Mouse (Mus musculus) layer of hippocampus, adult 2 months (tissue): ENCODE data around the gene Ep400. TPM values are rescaled to one million over a fixed set of nuclear protein-coding genes. Genes with fewer than 3 reads are reported as not detected.
A peak's percentile ranks its signal among the peaks of the same experiment; 100 is the strongest.
"Not testable (repeated sequence)": the region's sequence is repeated elsewhere in the genome, so short reads cannot be mapped to it uniquely, and the experiment has no call there.

Source experiments
- DNase-seq, 2 experiments: peaks; one replicate each; pipeline ENCODE4 v3.0.0; 2022; ENCODE audit warnings: low spot score in 2 of 2
- H3K27ac ChIP-seq: fragments of 200-600 bp; 2 replicates; pipeline ENCODE4 v1.8.1; 2022
- H3K4me3 ChIP-seq: fragments of 200-600 bp; 2 replicates; pipeline ENCODE4 v1.8.1; 2022; ENCODE audit warnings: mild to moderate bottlenecking
- CTCF ChIP-seq: fragments of 200-600 bp; conservative IDR thresholded peaks from 2 replicates; pipeline ENCODE4 v1.8.1; 2022; ENCODE audit warnings: antibody characterized with exemption, mild to moderate bottlenecking, moderate library complexity
- total RNA-seq, 2 experiments: library from RNA; stranded (reverse); gene quantifications; 2 replicates each; pipeline ENCODE4 v1.2.3; 2021

Ep400 gene
- total RNA-seq, 2 experiments from 2014 or later, result 104 to 114 TPM

DNA sequence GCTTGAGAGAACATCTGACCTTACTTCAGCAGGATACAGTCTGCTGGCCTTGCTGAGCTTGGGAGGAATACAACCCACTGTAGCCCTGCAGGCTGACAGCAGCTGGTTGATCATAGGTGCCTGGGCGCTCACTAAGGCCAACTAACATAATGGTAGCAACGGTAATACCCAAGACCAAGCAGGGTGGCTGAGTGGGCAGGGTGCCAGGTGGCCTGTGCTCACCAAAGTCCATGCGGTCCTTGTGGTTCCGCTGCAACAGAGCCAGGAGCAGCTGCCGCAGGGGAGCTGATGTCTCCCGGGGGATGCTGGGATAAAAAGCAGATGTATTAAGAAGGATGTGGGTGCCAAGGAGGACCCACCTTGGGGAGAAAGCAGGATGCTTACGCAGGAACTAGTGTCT is 23.8 kb upstream of the Ep400 start:
- DNase-seq, result no peak
- Histone ChIP-seq H3K27ac (no peak overlapping the region), H3K4me3 (no peak overlapping the region)
- TF ChIP-seq CTCF, result no peak

DNA sequence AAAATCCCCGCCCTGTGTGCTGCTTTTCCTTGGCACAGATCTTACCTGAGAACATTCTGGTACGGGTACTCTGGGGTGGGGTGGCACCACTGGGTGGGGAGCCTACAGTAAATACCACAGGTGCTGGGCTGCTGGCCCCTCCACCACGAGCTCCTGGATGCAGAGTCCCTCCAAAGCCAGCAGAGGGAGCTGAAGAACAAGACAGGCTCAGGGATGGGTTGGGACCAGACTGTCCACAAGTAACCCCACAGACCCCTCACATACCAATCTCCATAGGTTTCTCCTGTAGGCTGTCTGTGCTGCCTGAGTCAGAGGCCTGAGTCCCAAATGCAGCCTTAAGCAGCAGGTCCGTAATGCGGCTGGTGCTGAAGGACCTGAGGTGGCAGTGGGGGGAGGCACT is 18.2 kb upstream of the Ep400 start:
- peak; percentile 88 for TF ChIP-seq CTCF
- Histone ChIP-seq H3K27ac (no peak overlapping the region), H3K4me3 (no peak overlapping the region)
- DNase-seq, result peak in 1 of 2 experiments; percentile 64

DNA sequence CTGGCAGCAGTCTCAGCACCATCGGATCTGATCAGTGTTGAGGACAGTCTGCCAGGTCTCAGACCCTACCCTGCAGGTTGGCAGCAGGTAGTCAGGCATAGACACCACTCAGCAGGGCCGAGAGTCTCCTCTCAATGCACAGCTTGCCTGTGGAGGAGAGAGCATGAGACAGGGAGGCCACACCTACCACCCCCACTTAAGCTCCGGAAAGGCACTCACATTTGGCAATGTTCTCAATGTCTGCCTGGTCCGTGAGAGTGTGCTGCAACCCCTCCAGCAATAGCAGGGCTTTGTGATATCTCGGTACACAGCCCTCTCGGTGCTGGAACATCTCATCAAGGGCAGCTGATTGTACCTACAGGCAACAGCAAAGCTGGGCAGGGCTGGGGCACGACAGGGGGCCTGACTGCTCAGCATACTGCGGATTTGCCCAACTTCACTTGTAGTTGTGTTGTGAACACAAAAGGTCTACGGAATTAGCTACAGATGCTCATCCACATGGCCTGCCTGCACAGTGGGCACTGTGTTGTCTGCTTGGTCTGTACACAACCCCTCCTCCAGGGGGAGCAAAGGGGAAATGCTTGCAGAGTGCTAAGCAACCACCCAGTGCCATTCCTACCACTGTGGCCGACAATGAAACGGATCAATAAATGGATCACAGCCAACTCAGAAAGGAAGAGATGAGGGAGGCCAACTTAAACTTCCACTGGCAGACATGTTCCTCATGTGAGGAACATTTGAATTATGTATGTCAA is 15.7 kb upstream of the Ep400 start:
- DNase-seq, result no peak
- peak; percentile 73 for TF ChIP-seq CTCF
- Histone ChIP-seq H3K27ac (peak overlapping the region; percentile 19), H3K4me3 (no peak overlapping the region)

- no peak overlapping the region for H3K4me3 ChIP-seq
- TF ChIP-seq CTCF, result no peak
- H3K27ac ChIP-seq, result no peak overlapping the region
- DNase-seq, result no peak
Observed at GRCm38 (mm10) chr5:110783150-110783549, 12.6 kb upstream of the Ep400 start.

DNA sequence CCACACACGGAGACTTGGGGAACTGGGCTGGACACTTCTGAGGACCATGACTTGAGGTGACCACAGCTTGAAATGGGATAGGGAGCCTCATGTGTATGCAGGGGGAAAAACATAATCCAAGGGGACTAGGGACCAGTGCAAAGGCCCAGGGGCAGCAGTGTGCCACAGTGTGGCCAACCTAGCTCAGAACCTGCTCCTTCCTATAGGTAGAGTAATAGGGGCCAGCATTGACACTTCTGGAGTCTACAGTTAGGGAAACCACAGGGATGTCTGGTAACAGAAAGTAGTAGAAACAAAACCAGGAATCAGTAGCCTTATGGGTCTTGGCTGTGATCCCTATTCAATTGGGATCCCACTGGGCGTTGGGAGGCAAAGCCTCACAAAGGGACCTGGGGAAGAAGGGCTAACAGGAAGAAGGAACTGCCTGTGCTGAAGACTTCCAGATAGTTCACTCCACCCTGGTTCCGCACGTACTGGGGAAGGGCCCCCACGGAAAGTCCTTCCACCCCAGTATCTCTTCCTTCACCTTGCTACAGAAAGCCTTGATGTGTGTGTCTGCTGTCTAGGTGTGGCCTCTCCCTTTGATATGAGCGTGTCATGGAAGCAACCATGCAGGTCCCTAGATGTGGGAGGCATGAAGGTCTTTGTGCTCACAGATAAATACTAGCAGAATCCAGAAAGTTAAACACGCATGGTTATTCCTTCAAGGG is 11.2 kb upstream of the Ep400 start:
- TF ChIP-seq CTCF, result no peak
- Histone ChIP-seq H3K4me3 (no peak overlapping the region), H3K27ac (no peak overlapping the region)
- DNase-seq, result no peak

DNA sequence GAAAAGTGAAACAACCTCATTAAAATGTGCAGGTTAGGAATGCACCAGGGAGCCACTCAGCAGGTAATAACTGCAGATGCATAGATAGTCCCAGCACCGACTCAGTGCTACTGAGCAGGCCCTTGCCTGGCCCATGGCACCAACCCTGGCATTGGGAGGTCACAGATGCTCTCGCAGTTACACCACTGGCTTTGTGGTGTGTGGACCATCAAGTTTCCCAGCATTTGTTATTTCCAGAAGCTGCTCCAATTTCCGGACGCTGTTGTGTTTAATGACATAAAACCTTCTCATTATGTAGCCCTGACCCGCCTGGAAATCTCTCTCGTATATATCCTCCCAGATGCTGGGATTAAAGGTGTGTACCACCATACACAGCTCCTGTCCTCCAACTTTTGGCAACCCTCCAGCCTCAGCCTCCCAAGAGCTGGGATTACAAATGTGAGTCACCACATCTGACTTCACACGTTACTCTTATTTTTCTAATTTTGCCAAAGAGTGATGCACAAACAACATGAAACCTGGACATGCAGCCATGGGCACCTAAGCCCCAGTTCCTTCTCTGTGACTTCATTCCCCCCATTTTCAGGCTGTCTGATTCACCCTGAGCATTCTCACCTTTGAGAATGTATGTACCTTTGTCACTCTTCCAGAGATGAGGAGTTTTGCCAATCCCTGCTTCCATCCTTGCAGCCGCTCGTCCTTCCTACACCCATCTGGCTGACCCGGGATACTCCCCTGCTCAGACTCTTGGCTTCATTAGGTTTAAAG is 10.4 kb upstream of the Ep400 start:
- H3K27ac ChIP-seq, result peak overlapping the region; percentile 76
- peak overlapping the region; percentile 90 for H3K4me3 ChIP-seq
- TF ChIP-seq CTCF, result no peak
- DNase-seq, result no peak

- no peak for TF ChIP-seq CTCF
- peak within 1 kb of the TSS; percentile 76 for H3K27ac ChIP-seq
- DNase-seq, result peak; percentile 92 to 93
- H3K4me3 ChIP-seq, result peak within 1 kb of the TSS; percentile 90
Observed at GRCm38 (mm10) chr5:110779998-110780760, 9.7 kb upstream of the Ep400 start, which contains the start of gene Pus1. Gene Pus1 (minus strand): TSS chr5:110780659.

GRCm38 (mm10) chr5:110779276-110779997 is 8.9 kb upstream of the Ep400 start:
- peak overlapping the region; percentile 90 for H3K4me3 ChIP-seq
- TF ChIP-seq CTCF, result no peak
- peak overlapping the region; percentile 76; the same call in 1 of the 2 replicates for H3K27ac ChIP-seq
- no peak for DNase-seq

- Histone ChIP-seq H3K27ac (no peak overlapping the region), H3K4me3 (no peak overlapping the region)
- DNase-seq, result no peak
- TF ChIP-seq CTCF, result no peak
Observed at GRCm38 (mm10) chr5:110778263-110778662, 7.7 kb upstream of the Ep400 start.

- TF ChIP-seq CTCF, result no peak
- no peak for DNase-seq
- no peak overlapping the region for H3K27ac ChIP-seq
- no peak overlapping the region for H3K4me3 ChIP-seq
Observed at GRCm38 (mm10) chr5:110776141-110776540, 5.6 kb upstream of the Ep400 start.

- Histone ChIP-seq H3K27ac (no peak overlapping the region), H3K4me3 (no peak overlapping the region)
- no peak for TF ChIP-seq CTCF
- no peak for DNase-seq
Observed at GRCm38 (mm10) chr5:110774511-110774910, 4.0 kb upstream of the Ep400 start.

DNA sequence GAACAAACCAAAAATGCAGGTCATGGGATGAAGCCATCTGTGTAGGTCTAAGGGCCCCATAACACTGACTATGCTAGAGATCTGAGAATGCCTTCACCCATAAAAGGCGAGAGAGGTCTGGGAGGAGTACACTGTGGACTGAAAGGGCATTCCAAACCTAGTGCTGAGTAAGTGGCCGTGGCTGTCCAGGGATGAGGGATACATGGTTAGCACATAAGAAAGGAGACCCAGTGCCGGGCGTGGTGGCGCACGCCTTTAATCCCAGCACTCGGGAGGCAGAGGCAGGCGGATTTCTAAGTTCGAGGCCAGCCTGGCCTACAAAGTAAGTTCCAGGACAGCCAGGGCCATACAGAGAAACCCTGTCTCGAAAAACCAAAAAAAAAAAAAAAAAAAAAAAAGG is 2.4 kb upstream of the Ep400 start:
- H3K4me3 ChIP-seq, H3K27ac ChIP-seq, DNase-seq: not testable (repeated sequence)
